Mouse (Mus musculus) lung, postnatal 36 days (tissue): ENCODE measurements around the gene Cdk6.
"Not testable (repeated sequence)": the region's sequence is repeated elsewhere in the genome, so short reads cannot be mapped to it uniquely, and the experiment has no call there.

Experiments used
- DNase-seq: peaks from one replicate; pipeline ENCODE4 v3.0.0; 2022; ENCODE audit warnings: mixed read lengths

The Cdk6 gene

DNA sequence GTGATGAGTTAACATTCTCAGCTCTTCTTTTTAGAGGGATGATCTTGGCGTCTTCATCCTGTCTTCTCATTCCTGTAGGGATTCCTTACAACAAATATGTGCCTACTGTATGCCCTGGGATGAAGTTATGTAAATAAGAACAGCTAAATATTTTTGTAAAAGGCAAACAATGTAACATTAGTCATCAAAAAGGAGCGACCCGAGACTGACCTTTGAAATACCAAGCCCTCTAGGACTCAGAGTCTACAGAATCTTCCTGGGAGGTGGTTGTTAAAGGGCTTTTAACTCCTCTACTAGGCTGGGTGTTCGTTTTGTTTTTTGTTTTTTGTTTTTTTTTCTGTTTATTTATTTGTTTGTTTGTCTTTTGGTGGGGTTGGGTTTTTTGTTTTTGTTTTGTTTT is 4.3 kb downstream of the Cdk6 start:
- DNase-seq: not testable (repeated sequence)

DNA sequence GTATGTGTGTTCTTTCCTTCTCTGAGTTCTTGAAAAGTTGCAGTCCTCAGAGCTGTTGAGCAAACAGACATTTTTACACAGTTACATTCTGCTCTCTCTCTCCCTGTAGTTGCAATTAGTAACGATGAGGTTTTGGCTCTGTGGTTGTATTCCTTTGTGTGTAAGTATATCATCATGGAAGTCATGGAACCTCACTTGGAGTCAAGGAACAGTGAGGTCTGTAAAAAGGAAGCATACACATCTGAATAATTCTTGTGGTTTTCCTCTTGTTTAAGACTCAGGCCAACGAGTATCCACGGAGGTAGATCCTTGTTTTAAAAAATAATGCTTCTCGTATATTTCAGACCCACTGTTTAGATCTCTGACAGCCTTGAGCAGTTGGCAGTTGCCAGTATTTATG is 8.1 kb downstream of the Cdk6 start:
- not testable (repeated sequence) for DNase-seq

DNA sequence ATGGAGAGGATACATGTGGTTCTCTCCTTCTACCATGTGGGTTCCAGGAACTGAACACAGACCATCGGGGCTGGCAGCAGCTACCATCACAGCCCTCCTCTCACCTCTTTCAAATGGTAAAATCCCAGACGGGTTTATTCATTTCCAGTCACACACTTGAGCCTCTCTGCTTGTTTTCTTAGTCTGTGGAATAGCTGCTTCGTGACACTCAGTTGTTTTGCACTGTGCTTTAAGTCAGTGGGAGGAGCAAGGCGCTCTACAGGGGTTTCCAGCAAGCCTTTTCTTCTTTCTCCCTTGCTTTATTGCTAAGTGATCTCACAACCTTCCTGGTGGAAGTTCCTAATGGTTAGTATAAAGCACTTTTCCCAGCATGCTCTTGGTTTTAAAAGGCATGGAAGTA is 10.6 kb downstream of the Cdk6 start:
- not testable (repeated sequence) for DNase-seq

DNA sequence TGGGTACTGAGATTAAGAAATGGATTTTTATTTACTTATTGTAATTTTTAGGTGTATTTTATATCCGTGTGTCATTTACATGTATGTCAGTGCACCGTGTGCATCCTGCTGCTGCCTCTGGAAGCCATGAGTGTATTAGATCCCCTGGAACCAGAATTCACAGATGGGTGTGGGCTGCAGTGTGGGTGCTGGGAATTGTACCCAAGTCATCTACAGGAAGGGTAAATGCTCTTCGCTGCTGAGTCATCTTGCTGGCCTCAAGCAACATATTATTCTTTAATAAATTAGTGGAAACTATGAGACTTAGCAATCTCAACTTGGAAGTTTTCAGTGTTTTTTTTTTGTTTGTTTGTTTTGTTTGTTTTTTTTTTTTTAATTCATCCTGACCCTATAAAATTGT is 11.0 kb downstream of the Cdk6 start:
- DNase-seq: no peak

GRCm38 (mm10) chr5:3352827-3353226 is 11.5 kb downstream of the Cdk6 start:
- DNase-seq: no peak

DNA sequence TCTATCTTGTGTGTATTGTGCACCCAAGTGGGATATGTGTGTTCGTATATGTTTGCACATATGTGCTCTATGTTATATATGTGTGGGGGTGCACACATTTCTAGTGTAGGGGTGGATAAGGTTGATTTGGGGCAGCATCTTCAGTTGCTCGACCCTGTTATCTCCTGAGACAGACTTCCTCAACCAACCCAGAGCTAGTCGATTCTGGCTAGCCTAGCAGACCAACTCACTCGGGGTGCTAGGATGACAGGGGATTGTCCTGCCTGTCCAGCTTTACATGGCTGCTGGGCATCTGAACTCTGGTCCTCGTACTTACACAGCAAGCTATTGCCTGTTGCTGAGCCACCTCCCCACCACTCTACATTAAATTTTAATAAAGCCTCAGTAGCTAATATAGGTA is 13.0 kb downstream of the Cdk6 start:
- no peak for DNase-seq

DNA sequence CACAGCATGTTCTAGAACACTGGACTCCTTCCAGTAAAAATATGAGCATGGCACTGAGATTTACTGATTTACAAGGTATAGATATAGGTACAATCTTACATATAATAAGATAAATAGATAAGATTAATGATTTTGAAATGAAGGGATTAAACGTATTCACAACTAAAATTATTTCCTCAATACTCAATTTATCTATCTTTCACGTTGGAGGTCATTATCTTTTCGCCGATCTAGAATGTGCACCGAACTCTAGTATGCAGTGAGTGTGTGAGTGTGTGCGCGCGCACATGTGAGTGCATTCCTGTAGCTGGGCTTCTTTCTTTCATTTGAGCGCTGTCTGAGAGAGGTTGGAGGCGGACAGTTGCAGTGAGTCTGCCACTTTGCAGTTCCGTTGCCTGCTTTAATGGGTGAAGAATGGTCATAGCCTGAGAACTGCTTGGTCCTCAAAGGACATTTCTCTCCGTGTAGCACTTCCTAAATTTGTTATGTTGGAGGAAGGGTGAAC is 13.8 kb downstream of the Cdk6 start:
- no peak for DNase-seq

DNA sequence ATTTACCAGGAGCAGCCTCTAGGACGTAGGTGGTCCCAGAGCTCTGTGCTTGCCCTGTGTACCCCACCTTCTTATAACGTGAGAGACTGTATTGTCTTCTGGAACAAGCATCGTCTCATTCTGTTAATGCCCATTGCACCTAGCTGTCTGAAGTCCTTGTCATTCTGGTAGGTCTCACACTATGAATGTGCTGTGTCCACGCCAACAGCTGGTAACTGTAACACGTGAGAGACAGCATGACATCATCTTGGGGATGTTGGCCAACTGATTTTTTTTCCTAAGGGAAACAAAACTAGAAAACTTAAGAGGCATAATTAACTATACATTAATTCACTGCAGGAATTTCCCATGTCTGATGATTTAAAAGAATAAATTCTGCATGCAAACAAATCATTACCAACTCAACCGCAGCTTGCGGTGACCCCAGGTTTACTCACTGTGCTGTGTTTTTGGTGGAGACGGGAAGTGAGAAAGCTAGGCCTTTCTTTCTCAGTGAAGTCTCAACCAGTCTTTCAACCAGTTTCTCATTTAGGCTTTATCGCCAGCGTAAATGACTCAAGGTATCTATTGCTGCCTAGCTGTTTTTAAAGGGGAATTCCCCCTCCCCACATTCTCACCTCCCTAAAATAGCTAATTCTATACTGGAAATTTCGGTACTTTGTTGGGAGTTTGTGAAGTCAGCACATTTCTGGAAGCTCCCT is 14.4 kb downstream of the Cdk6 start:
- DNase-seq: peak; percentile 44

DNA sequence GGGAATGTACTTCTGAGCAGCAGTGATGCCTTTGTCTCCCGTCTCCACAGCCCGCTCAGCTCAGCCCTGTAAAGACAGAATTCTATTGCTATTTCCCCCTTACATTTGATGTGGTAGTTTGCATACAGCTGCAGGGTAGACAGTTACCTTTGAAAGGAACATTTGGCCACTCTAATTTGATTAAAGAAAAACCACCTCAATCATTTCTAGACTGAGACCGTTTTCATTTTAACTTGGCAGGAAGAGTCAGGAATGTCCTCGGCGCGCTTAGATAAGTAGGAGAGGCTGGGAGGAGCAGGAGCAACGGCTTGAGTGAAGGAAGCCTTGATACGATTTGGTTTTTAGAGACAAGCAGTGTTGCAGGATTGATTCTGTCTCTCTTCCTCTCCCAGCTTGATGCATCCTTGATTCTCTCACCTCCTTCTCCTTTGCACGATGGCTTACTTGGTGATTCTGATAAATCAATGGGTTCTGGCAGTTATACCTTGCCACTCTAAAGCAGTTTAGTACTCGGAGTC is 15.0 kb downstream of the Cdk6 start:
- DNase-seq: no peak

GRCm38 (mm10) chr5:3357496-3357895 is 16.2 kb downstream of the Cdk6 start:
- DNase-seq: peak; percentile 46

GRCm38 (mm10) chr5:3358687-3359520 is 17.6 kb downstream of the Cdk6 start:
- DNase-seq: no peak

DNA sequence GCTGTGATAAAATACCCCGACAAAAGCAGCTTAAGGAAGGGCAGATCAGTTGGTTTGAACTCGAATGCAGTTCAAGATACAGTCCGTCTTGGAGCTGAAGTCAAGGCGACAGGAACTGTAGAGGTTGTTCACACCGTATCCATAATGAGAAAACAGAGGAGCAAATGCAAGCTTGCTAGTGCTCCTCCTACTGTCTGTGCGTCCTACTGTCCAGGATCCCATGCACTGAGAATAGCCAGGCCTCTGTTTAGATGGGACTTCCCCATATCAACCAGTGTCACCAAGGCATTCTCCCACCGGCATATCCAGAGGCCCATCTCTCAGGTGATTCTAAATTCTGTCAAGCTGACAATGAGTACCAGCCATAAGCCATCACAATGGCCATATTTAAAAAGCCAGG is 18.6 kb downstream of the Cdk6 start:
- no peak for DNase-seq

GRCm38 (mm10) chr5:3361252-3361651 is 20.0 kb downstream of the Cdk6 start:
- DNase-seq: no peak

GRCm38 (mm10) chr5:3362111-3362510 is 20.8 kb downstream of the Cdk6 start:
- DNase-seq: no peak

- DNase-seq: peak; percentile 47
Measured at GRCm38 (mm10) chr5:3363036-3363983, 22.0 kb downstream of the Cdk6 start.

DNA sequence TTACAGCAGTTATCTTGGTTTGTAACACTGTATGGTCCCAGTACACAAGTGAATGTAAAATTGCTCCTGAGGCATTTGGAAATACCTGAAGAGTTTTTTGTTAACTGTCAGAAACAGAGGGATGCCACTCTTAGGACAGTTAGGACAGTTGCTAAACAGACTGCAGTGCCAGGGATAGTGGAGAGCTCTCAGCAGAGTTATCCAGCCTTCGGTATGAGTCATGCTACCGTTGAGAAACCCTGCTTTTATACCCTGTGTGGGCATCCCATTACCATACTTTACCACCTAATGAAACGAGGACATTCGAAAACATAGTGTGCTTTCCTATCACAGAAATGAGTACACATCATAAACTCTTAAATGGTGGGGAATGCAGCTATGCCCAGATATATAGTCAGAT is 25.8 kb downstream of the Cdk6 start:
- DNase-seq: no peak

DNA sequence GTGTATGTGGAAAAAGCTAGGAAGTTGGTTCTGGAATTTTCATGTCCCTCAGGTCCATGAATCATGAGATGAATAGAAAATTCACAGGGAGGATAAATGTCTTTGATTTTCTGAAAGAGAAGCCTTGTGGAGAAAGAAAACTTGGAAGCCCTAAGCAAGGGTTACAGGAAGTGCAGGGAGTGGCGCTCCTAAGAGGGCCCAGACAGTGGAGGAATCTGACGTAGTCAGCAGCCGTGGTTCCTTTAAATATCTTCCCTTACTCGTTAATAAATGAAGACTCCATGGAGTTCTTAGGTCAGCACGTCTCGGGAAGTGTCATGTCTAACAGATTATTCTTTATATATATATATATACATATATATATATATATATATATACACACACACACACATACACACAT is 28.0 kb downstream of the Cdk6 start:
- DNase-seq: peak; percentile 54

GRCm38 (mm10) chr5:3371212-3371611 is 29.9 kb downstream of the Cdk6 start:
- DNase-seq: no peak

DNA sequence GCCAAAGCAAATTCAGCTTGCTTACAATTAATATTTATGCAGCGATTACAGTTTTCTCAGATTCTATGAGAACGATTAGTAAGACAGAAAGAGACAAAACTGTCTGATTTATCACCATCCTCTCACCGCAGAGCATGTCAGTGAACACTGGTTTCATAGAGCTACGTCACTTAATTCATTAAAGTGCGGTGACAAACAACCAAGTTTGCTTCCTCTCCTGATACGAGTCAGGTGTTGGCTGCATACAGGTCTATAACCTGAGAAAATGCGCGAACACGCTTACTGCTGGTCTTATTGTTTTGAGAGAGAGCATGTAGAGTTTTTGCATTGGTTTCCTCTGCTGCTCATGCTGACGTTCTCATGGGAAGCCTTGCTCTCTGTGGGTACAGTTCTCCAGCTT is 31.9 kb downstream of the Cdk6 start:
- DNase-seq: no peak

GRCm38 (mm10) chr5:3374763-3375162 is 33.5 kb downstream of the Cdk6 start:
- no peak for DNase-seq

DNA sequence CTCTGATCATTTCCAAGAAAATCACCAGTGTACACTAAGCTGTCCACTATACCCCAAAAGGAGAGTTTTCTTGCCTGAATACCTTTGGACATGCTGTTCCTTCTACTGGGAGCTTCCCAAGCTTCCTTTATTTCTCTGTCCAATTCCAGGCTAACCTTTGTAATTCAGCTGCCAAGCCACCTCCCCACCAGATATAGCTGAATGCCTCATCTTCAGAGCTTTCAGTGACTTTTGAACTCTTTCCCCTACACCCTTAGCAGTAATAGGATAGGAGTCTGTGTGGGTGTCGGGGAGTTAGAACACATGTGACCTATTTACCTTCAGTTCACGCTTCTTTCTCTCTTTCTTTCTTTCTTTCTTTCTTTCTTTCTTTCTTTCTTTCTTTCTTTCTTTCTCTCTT is 34.9 kb downstream of the Cdk6 start:
- no peak for DNase-seq

DNA sequence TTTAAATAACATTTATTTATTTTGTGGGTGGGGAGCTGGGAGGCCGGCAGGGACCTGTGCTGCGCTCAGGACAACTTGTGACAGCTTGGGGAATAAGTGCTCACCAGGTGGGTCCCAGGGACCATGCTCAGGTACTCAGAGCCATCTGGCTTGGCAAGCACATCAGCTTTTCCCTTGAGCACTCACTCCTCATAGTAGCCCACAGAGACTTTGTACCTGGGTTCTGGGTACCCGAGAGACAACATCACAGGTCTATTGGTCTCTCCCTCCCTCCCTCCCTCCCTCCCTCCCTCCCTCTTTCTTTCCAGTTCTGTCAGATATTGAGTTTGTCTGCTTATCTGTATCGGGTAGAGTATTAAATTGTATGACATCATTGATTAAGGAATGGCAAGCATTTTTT is 38.0 kb downstream of the Cdk6 start:
- no peak for DNase-seq
